Comparison of ENCODE assay signal across 19 mouse cellular contexts in the genomic region with DNA sequence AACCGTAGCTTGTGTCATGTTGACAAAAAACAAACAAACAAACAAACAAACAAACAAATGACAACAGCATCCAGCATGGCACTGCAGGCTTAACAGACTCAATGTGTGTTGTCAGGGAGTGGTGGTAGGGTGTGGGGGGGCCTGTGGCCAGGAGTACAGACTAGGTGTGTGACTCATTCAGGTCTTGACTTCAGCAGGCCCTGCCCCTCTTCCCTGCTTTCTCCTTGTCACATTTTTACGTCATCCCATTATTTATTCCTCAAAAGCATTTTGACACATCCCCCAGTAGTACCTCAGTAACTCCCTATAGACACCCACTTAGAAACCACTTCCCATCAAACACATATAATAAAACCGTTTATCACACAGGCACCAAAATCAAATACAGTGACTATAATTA.
"Had no signal": no experiment of that assay in that cellular context is flagged by ENCODE, and none has a peak within 500 bp of the region (broad histone marks: within the 10 kb centered on the region; RNA-seq: fewer than 3 reads in every experiment).

No protein-coding gene starts in this region.

- H3K4me1 ChIP-seq: liver, embryonic 15.5 days; lung, embryonic 15.5 days; megakaryocyte, embryonic 14.5 days; neural tube, embryonic 12.5 days; stomach, embryonic 15.5 days had no signal

- H3K4me3 ChIP-seq: liver, embryonic 15.5 days; lung, embryonic 15.5 days; megakaryocyte, embryonic 14.5 days; midbrain, embryonic 13.5 days; midbrain, embryonic 15.5 days; neural tube, embryonic 12.5 days; stomach, embryonic 15.5 days had no signal

- H3K36me3 ChIP-seq: liver, embryonic 15.5 days; lung, embryonic 15.5 days; midbrain, embryonic 13.5 days; midbrain, embryonic 15.5 days; neural tube, embryonic 12.5 days; stomach, embryonic 15.5 days had no signal

- H3K4me2 ChIP-seq: liver, embryonic 15.5 days; lung, embryonic 15.5 days; midbrain, embryonic 11.5 days; midbrain, embryonic 13.5 days; midbrain, embryonic 15.5 days; neural tube, embryonic 12.5 days; stomach, embryonic 15.5 days had no signal

- H3K27me3 ChIP-seq: liver, embryonic 15.5 days; megakaryocyte, embryonic 14.5 days; neural tube, embryonic 12.5 days; stomach, embryonic 15.5 days had no signal

- H3K9me3 ChIP-seq: liver, embryonic 15.5 days; lung, embryonic 15.5 days; megakaryocyte, embryonic 14.5 days; midbrain, embryonic 13.5 days; midbrain, embryonic 15.5 days; neural tube, embryonic 12.5 days; stomach, embryonic 15.5 days had no signal

- H3K9ac ChIP-seq: liver, embryonic 15.5 days; liver, postnatal 0 days; lung, embryonic 15.5 days; midbrain, embryonic 13.5 days; midbrain, embryonic 15.5 days; neural tube, embryonic 12.5 days; stomach, embryonic 15.5 days had no signal

- ATAC-seq: liver, postnatal 0 days; lung, postnatal 0 days; midbrain, embryonic 13.5 days; midbrain, embryonic 15.5 days had no signal

- H3K27ac ChIP-seq: liver, embryonic 15.5 days; lung, embryonic 15.5 days; macrophage; midbrain, embryonic 13.5 days; midbrain, embryonic 15.5 days; neural tube, embryonic 12.5 days; stomach, embryonic 15.5 days; stomach, postnatal 0 days had no signal

- DNase-seq: liver, postnatal 0 days; lung, adult 2 months; lung, postnatal 14 days; lung, postnatal 36 days; right cerebral cortex, postnatal 14 days; thymus, adult 2 months; thymus, postnatal 25 days; thymus, postnatal 4 days had no signal
